Mouse (Mus musculus) megakaryocyte, embryonic 14.5 days (primary cell): ENCODE results near the gene Igf1r. TPM values are rescaled to one million over a fixed set of nuclear protein-coding genes. Genes with fewer than 3 reads are reported as not detected.
A peak's percentile ranks its signal among the peaks of the same experiment; 100 is the strongest.

Source experiments
- H3K27me3 ChIP-seq: replicated peaks from 2 replicates; pipeline ENCODE3; 2012; ENCODE audit warnings: inconsistent platforms
- H3K36me3 ChIP-seq: replicated peaks from 2 replicates; pipeline ENCODE3; 2012; ENCODE audit warnings: low read length, inconsistent platforms, mixed read lengths
- H3K4me1 ChIP-seq: 2 replicates; pipeline ENCODE4 v1.6.1; 2012; ENCODE audit warnings: inconsistent platforms
- H3K4me3 ChIP-seq: replicated peaks from 2 replicates; pipeline ENCODE3; 2012; ENCODE audit warnings: moderate library complexity, mild to moderate bottlenecking, inconsistent platforms
- H3K9me3 ChIP-seq: 2 replicates; pipeline ENCODE4 v1.6.1; 2012; ENCODE audit warnings: inconsistent platforms
- FLI1 ChIP-seq: IDR thresholded peaks from 2 replicates; pipeline ENCODE4 v1.6.1; 2012; ENCODE audit warnings: low read length, inconsistent platforms, mixed read lengths
- GATA1 ChIP-seq: IDR thresholded peaks from 3 replicates; pipeline ENCODE4 v1.6.1; 2012; ENCODE audit warnings: mixed read lengths, low read length, inconsistent platforms, borderline replicate concordance
- polyA plus RNA-seq: library from polyadenylated mRNA; stranded (reverse); fragments of >175 nt; gene quantifications from 2 replicates; pipeline ENCODE4 v1.2.3, GENCODE M21; 2012; ENCODE audit warnings: low replicate concordance; ENCODE audit not compliant: insufficient read depth

Igf1r gene
- polyA plus RNA-seq, 1 experiment: 8.7 TPM

DNA sequence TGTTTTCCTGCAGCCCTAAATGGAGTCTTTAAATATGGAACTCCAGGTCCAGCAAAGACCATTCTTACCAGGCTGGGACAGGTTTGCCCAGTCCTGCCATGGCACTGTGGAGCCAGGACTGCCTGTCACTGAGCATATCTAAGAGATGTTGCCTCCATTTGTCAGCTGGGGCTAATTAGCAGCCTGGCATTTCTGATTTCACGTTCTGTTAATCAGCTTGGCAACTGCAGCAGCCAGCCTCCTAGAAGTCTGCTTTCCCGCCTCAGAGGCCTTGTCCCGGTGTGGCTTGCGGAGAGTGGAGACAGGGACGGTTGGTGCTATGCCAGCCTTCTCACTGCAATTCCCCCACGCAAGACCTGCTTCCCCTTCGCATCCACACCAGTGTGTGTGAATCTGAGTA lies 220.1 kb downstream of the Igf1r start:
- Histone ChIP-seq H3K4me3 (no peak overlapping the region), H3K36me3 (peaks cover 89% of the 10 kb centered on the region), H3K4me1 (peaks cover 62% of the 10 kb centered on the region), H3K27me3 (no peaks in the 10 kb centered on the region), H3K9me3 (no peaks in the 10 kb centered on the region)
- TF ChIP-seq GATA1 (no peak), FLI1 (no peak)

GRCm38 (mm10) chr7:68179672-68180071 lies 227.0 kb downstream of the Igf1r start:
- Histone ChIP-seq H3K4me1 (peaks cover 77% of the 10 kb centered on the region), H3K4me3 (no peak overlapping the region), H3K36me3 (peaks cover 87% of the 10 kb centered on the region), H3K27me3 (no peaks in the 10 kb centered on the region), H3K9me3 (no peaks in the 10 kb centered on the region)
- TF ChIP-seq FLI1 (no peak), GATA1 (no peak)

DNA sequence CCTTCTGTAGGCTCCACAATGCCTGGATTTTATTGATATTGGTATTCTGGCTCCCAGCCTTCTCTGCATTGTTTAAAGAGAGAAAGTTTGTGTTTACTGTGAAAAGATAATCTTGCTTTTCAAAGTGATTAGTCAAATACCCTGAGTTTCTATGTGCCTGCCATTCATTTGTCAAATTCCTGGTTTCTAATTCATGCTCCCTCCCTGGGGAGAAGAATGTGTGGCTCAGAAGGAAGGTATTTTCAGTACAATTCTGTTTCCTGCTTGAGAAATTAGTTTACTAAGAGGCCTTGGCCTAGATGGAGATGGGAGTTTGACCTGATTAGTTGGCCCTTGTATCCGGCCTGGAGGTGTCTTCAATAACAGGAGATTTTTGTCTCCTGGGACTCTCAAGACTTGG lies 228.5 kb downstream of the Igf1r start:
- Histone ChIP-seq H3K27me3 (no peaks in the 10 kb centered on the region), H3K36me3 (peaks cover 86% of the 10 kb centered on the region), H3K4me3 (no peak overlapping the region), H3K4me1 (peaks cover 78% of the 10 kb centered on the region), H3K9me3 (no peaks in the 10 kb centered on the region)
- no peak for TF ChIP-seq FLI1

DNA sequence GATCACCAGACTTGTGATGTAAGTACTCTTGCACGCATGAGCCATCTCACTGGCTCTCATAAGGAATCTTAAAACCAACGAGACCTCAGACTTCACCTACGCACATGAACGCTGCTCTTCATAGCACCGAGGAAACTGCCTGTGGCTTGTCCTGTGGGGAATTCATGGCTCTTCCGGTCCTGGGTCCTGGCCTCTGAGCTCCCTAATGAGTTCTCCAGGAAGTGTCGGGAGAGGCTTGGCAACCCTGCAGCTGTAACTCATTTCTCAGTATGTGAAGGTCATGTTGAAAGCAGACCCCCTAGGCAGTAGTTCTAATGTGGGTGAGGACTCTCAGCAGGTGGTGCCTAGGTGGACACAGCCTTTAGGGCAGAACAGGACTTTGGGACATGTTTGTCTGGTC lies 229.4 kb downstream of the Igf1r start:
- H3K4me1 ChIP-seq: peaks cover 78% of the 10 kb centered on the region
- peaks cover 89% of the 10 kb centered on the region for H3K36me3 ChIP-seq
- H3K4me3 ChIP-seq: no peak overlapping the region
- TF ChIP-seq GATA1 (no peak), FLI1 (no peak)
- no peaks in the 10 kb centered on the region for H3K27me3 ChIP-seq
- no peaks in the 10 kb centered on the region for H3K9me3 ChIP-seq

DNA sequence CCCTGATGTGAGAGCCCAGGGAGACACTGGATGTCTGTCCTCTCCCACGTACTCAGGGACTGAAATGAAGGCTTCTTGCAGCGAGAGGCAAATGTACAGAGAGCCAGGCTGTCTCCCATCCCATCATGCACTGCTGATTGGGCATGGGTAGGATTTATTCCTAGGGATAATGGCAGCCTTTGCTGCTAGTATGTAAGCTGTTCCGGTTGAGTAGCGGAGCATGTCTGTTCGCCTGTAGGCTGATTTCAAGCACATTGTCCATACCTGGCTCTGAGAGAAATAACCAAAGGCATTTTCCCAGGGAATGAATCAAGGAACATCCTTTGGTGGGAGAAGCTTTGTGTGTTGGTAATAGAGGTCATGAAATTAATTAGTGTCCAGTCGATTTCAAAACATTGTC lies 230.1 kb downstream of the Igf1r start:
- no peak for TF ChIP-seq GATA1
- TF ChIP-seq FLI1: no peak
- H3K4me1 ChIP-seq: peaks cover 77% of the 10 kb centered on the region
- H3K9me3 ChIP-seq: no peaks in the 10 kb centered on the region
- H3K36me3 ChIP-seq: peaks cover 89% of the 10 kb centered on the region
- no peak overlapping the region for H3K4me3 ChIP-seq
- no peaks in the 10 kb centered on the region for H3K27me3 ChIP-seq

GRCm38 (mm10) chr7:68183421-68183820 lies 230.8 kb downstream of the Igf1r start:
- H3K4me1 ChIP-seq: peaks cover 78% of the 10 kb centered on the region
- H3K9me3 ChIP-seq: no peaks in the 10 kb centered on the region
- H3K27me3 ChIP-seq: no peaks in the 10 kb centered on the region
- H3K36me3 ChIP-seq: peaks cover 91% of the 10 kb centered on the region
- no peak for TF ChIP-seq FLI1
- no peak for TF ChIP-seq GATA1
- no peak overlapping the region for H3K4me3 ChIP-seq

GRCm38 (mm10) chr7:68189211-68189610 lies 236.6 kb downstream of the Igf1r start:
- H3K4me3 ChIP-seq: peak overlapping the region; percentile 85
- TF ChIP-seq FLI1: no peak
- TF ChIP-seq GATA1: peak; percentile 53; the same call in 1 of the 3 replicates
- H3K36me3 ChIP-seq: peaks cover 95% of the 10 kb centered on the region
- peaks cover 8% of the 10 kb centered on the region for H3K9me3 ChIP-seq
- H3K4me1 ChIP-seq: peaks cover 88% of the 10 kb centered on the region
- H3K27me3 ChIP-seq: no peaks in the 10 kb centered on the region

DNA sequence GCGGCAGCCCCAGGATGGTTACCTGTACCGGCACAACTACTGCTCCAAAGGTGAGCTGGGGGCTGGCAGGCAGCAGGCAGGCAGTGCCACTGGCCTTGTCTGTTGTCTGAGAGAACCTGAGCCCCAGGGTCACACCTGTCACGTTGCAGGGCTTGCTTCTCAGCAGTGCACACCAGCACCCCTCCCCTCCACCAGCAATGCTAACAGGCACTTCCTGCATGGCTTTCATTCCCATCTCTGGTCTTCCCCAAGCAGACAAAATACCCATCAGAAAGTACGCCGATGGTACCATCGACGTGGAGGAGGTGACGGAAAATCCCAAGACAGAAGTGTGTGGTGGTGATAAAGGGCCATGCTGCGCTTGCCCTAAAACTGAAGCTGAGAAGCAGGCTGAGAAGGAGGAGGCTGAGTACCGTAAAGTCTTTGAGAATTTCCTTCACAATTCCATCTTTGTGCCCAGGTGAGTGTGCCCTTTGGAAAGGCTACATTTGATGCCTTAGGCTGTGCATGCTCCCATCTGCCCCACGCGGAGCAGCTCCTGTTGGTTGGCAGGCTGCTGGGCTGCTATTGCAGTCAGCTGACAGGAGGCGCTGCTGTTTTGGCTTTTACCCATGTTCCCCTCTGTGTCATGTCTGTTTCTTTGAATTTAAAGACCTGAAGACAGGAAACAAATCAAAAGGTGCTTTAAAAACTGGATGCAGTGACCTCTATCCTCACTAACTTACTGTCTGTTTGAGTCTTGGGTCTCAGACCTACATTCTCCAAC lies 237.2 kb downstream of the Igf1r start:
- TF ChIP-seq FLI1 (no peak), GATA1 (no peak)
- H3K9me3 ChIP-seq: peaks cover 8% of the 10 kb centered on the region
- H3K27me3 ChIP-seq: no peaks in the 10 kb centered on the region
- H3K4me3 ChIP-seq: peak overlapping the region; percentile 85
- peaks cover 88% of the 10 kb centered on the region for H3K4me1 ChIP-seq
- H3K36me3 ChIP-seq: peaks cover 95% of the 10 kb centered on the region

DNA sequence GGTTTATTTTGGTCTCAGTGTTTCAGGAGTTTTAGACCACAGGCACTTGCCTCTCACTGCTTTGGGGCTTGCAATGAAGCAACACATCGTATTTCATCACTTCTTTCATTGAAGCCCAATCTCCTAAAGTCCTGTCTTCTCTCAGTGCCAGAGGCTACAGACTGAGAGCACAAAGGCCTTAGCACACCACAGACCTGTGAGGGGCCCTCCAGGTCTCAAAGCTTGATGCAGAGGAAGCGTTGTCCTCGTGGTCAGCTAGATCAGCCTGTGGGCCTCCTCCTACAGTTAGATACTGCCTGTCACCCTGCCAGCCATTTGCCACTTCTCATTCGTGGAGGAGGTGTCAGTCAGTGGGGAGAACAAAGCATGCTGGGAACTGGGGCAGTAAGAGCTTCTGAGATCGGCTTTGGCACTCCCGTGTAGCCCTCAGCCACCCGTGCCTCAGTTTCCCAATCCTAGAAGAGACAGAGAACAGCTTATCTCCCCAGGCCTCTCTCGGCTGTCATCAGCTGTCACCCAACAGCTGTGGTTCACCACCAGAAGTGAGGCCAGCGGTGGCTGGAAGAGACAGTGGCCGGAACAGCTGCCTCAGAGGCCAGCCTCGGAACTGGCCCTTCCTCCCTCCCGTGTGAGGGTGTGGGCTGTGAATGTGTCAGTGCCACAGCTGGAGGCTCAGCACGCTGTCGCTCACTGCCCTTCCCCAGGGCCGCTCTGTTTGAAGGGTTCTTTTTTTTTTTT lies 241.5 kb downstream of the Igf1r start:
- Histone ChIP-seq H3K4me3 (peak overlapping the region; percentile 83), H3K9me3 (peaks cover 8% of the 10 kb centered on the region), H3K4me1 (peaks cover 86% of the 10 kb centered on the region), H3K27me3 (no peaks in the 10 kb centered on the region), H3K36me3 (peaks cover 100% of the 10 kb centered on the region)
- TF ChIP-seq FLI1 (no peak), GATA1 (peak; percentile 62; the same call in 1 of the 3 replicates)

GRCm38 (mm10) chr7:68199609-68200008 lies 247.0 kb downstream of the Igf1r start:
- peaks cover 69% of the 10 kb centered on the region for H3K4me1 ChIP-seq
- TF ChIP-seq FLI1 (no peak), GATA1 (no peak)

More at GRCm38 (mm10) chr7:68199609-68200008, 247.0 kb downstream of the Igf1r start:
- no peaks in the 10 kb centered on the region for H3K27me3 ChIP-seq
- peaks cover 100% of the 10 kb centered on the region for H3K36me3 ChIP-seq
- H3K4me3 ChIP-seq: no peak overlapping the region
- H3K9me3 ChIP-seq: no peaks in the 10 kb centered on the region
